Mouse (Mus musculus) cerebellum, adult 2 months (tissue): ENCODE measurements at regions not wholly inside any gene's neighbourhood (a gene's known extent, or its start where the extent isn't known, plus 50 kb on each side); places are given as distances from the start of the nearest gene placed in this dataset.

Source experiments
- CTCF ChIP-seq: fragments of 200-500 bp; IDR thresholded peaks from 2 replicates; pipeline ENCODE4 v1.5.1; 2011; ENCODE audit warnings: low read depth, mild to moderate bottlenecking, control low read depth, low read length, moderate library complexity, borderline replicate concordance; ENCODE audit not compliant: insufficient read depth
- POLR2A ChIP-seq: fragments of 200-500 bp; IDR thresholded peaks from 2 replicates; pipeline ENCODE4 v1.6.1; 2011; ENCODE audit warnings: low read length, control low read depth, borderline replicate concordance; ENCODE audit not compliant: insufficient read depth

DNA sequence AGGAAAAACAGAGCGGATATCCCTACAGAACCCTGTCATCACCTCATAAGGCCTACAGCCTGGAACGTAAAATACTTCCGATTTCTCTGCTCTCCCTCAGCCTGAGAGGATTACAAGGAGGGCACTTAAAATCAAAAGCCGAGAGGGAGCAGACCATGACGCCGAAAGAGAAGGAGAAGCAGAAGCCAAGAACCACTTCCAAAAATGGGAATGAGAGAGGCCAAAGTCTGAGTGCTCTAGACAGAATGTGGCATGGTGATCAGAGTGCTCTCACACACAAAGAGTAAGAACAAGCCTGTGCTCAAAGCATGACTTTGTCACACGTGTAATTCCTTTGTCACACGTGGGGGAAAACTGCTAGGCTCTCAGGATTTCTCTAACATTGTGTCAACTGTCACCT, 125.9 kb downstream of the Hlx start:
- no peak for TF ChIP-seq CTCF
- TF ChIP-seq POLR2A: no peak
